Mouse (Mus musculus) adrenal gland, postnatal 10 days (tissue): ENCODE measurements around the gene Pi4k2b. TPM values are rescaled to one million over a fixed set of nuclear protein-coding genes. Genes with fewer than 3 reads are reported as not detected.
"Not testable (repeated sequence)": the region's sequence is repeated elsewhere in the genome, so short reads cannot be mapped to it uniquely, and the experiment has no call there.

Experiments used
- DNase-seq: peaks from one replicate; pipeline ENCODE4 v3.0.0; 2021; ENCODE audit warnings: mixed read lengths
- long read RNA-seq, 2 experiments: library from polyadenylated mRNA; stranded (forward); transcript quantifications; one replicate each; pipeline ENCODE4 v2.0.0; 2021
- total RNA-seq, 2 experiments: library from RNA; stranded (reverse); gene quantifications; 2 replicates each; pipeline ENCODE4 v1.2.3; 2021

Pi4k2b gene
- 10 to 100 TPM; 13.6 to 14.7 TPM for total RNA-seq
- long read RNA-seq, experiment 1, transcript Pi4k2b-201 (10 exons, 3,139 nt), result major isoform, 28 of 31 reads
- long read RNA-seq, experiment 1, partial matches to known transcripts, result 0 of 31 reads
- long read RNA-seq, experiment 1, other reads (novel, unspliced or antisense), result 2 of 31 reads
- long read RNA-seq, experiment 2, transcript Pi4k2b-201 (10 exons, 3,139 nt), result major isoform, 12 of 18 reads
- long read RNA-seq, experiment 2, partial matches to known transcripts, result 0 of 18 reads
- long read RNA-seq, experiment 2, other reads (novel, unspliced or antisense), result 6 of 18 reads

GRCm38 (mm10) chr5:52741391-52742111, at the start of gene Pi4k2b:
Gene Pi4k2b, plus strand, starts transcription at chr5:52741574.
- peak; percentile 91 for DNase-seq

- DNase-seq, result no peak
Observed at GRCm38 (mm10) chr5:52697291-52697690, 44.1 kb upstream of the Pi4k2b start.

GRCm38 (mm10) chr5:52697882-52698440, 43.4 kb upstream of the Pi4k2b start:
- DNase-seq, result not testable (repeated sequence)

- no peak for DNase-seq
Observed at GRCm38 (mm10) chr5:52704562-52704961, 36.8 kb upstream of the Pi4k2b start.

GRCm38 (mm10) chr5:52712704-52713103, 28.7 kb upstream of the Pi4k2b start:
- DNase-seq, result no peak

- DNase-seq, result no peak
Observed at GRCm38 (mm10) chr5:52716742-52717448, 24.5 kb upstream of the Pi4k2b start.

- no peak for DNase-seq
Observed at GRCm38 (mm10) chr5:52721003-52721402, 20.4 kb upstream of the Pi4k2b start.

- no peak for DNase-seq
Observed at GRCm38 (mm10) chr5:52727747-52728146, 13.6 kb upstream of the Pi4k2b start.

GRCm38 (mm10) chr5:52732811-52733210, 8.6 kb upstream of the Pi4k2b start:
- no peak for DNase-seq

GRCm38 (mm10) chr5:52736046-52736445, 5.3 kb upstream of the Pi4k2b start:
- no peak for DNase-seq

GRCm38 (mm10) chr5:52742112-52742813, 889 bp downstream of the Pi4k2b start:
- peak; percentile 59 for DNase-seq

GRCm38 (mm10) chr5:52743231-52743630, 1.9 kb downstream of the Pi4k2b start:
- DNase-seq, result no peak

- no peak for DNase-seq
Observed at GRCm38 (mm10) chr5:52746920-52747319, 5.5 kb downstream of the Pi4k2b start.

GRCm38 (mm10) chr5:52748732-52749131, 7.4 kb downstream of the Pi4k2b start:
- peak; percentile 34 for DNase-seq

GRCm38 (mm10) chr5:52753146-52753545, 11.8 kb downstream of the Pi4k2b start:
- DNase-seq, result no peak

- no peak for DNase-seq
Observed at GRCm38 (mm10) chr5:52754196-52754595, 12.8 kb downstream of the Pi4k2b start.

GRCm38 (mm10) chr5:52755337-52755736, 14.0 kb downstream of the Pi4k2b start:
- DNase-seq, result no peak

GRCm38 (mm10) chr5:52755989-52756388, 14.6 kb downstream of the Pi4k2b start:
- no peak for DNase-seq

GRCm38 (mm10) chr5:52762586-52762985, 21.2 kb downstream of the Pi4k2b start:
- DNase-seq, result no peak

GRCm38 (mm10) chr5:52774267-52774666, 32.9 kb downstream of the Pi4k2b start:
- no peak for DNase-seq

- DNase-seq, result no peak
Observed at GRCm38 (mm10) chr5:52775237-52775636, 33.9 kb downstream of the Pi4k2b start, which contains the start of gene Zcchc4. Gene Zcchc4, plus strand, starts transcription at chr5:52775409.
